Mouse (Mus musculus) lung, adult 2 months (tissue): ENCODE measurements around the gene Casc3. TPM values are rescaled to one million over a fixed set of nuclear protein-coding genes. Genes with fewer than 3 reads are reported as not detected.
A peak's percentile ranks its signal among the peaks of the same experiment; 100 is the strongest.
"Not testable (repeated sequence)": the region's sequence is repeated elsewhere in the genome, so short reads cannot be mapped to it uniquely, and the experiment has no call there.

Source experiments
- DNase-seq: peaks from one replicate; pipeline ENCODE4 v3.0.0; 2022
- H3K4me1 ChIP-seq: fragments of 200-500 bp; 2 replicates; pipeline ENCODE4 v1.6.1; 2011; ENCODE audit warnings: low read length; ENCODE audit not compliant: control insufficient read depth, insufficient read depth
- H3K4me3 ChIP-seq: fragments of 200-500 bp; replicated peaks from 2 replicates; pipeline ENCODE3; 2011; ENCODE audit warnings: low read depth, mild to moderate bottlenecking, control low read depth, low read length; ENCODE audit errors: extremely low read depth
- CTCF ChIP-seq: fragments of 200-500 bp; IDR thresholded peaks from 2 replicates; pipeline ENCODE4 v1.5.1; 2011; ENCODE audit warnings: mild to moderate bottlenecking, low read length, control low read depth; ENCODE audit not compliant: insufficient read depth
- POLR2A ChIP-seq: fragments of 200-500 bp; IDR thresholded peaks from 2 replicates; pipeline ENCODE4 v1.6.1; 2011; ENCODE audit warnings: low read depth, mild to moderate bottlenecking, control low read depth, low read length, borderline replicate concordance; ENCODE audit errors: extremely low read depth
- WGBS: fragments of 180-500 bp; shearing (Covaris S2); methylation state at CpG from one replicate; pipeline ENCODE4 v1.1.7; 2018; 5-methylcytosine and 5-hydroxymethylcytosine counted together
- polyA plus RNA-seq: library from polyadenylated mRNA; depleted of rRNA; stranded (reverse); fragments of >200 nt; gene quantifications from 2 replicates; pipeline ENCODE4 v1.2.3, GENCODE M21; 2012

Gene Casc3
- polyA plus RNA-seq, 1 experiment = 37.9 TPM

- TF ChIP-seq CTCF = no peak
- no peak for TF ChIP-seq POLR2A
- WGBS = 2% methylated on average over 23 of the region's 23 CpGs
- H3K4me3 ChIP-seq = peak overlapping the region; percentile 98
- peaks cover 17% of the 10 kb centered on the region for H3K4me1 ChIP-seq
- DNase-seq = peak; percentile 64
Measured at GRCm38 (mm10) chr11:98796515-98797216, 8.0 kb upstream of the Casc3 start.

- Histone ChIP-seq H3K4me3 (peak overlapping the region; percentile 98), H3K4me1 (peaks cover 17% of the 10 kb centered on the region)
- no peak for TF ChIP-seq POLR2A
- TF ChIP-seq CTCF = no peak
- DNase-seq = peak; percentile 23
- 0% methylated on average over 5 of the region's 5 CpGs for whole genome bisulfite sequencing
Measured at GRCm38 (mm10) chr11:98797306-98797705, 7.4 kb upstream of the Casc3 start.

GRCm38 (mm10) chr11:98797909-98798308, 6.8 kb upstream of the Casc3 start:
- 29% methylated on average over 4 of the region's 4 CpGs for WGBS
- H3K4me1 ChIP-seq = peaks cover 17% of the 10 kb centered on the region
- DNase-seq = no peak
- TF ChIP-seq POLR2A (no peak), CTCF (no peak)
- no peak overlapping the region for H3K4me3 ChIP-seq

GRCm38 (mm10) chr11:98808417-98808816, 3.7 kb downstream of the Casc3 start:
- H3K4me3 ChIP-seq = no peak overlapping the region
- 61% methylated on average over 2 of the region's 2 CpGs for WGBS
- TF ChIP-seq CTCF (no peak), POLR2A (no peak)
- H3K4me1 ChIP-seq = peaks cover 4% of the 10 kb centered on the region; the same call in 1 of the 2 replicates
- no peak for DNase-seq

- DNase-seq = peak; percentile 98
- Histone ChIP-seq H3K4me3 (peak overlapping the region; percentile 73), H3K4me1 (peaks cover 4% of the 10 kb centered on the region; the same call in 1 of the 2 replicates)
- under 1% methylated on average over 84 of the region's 84 CpGs for WGBS
- TF ChIP-seq CTCF (no peak), POLR2A (peak; percentile 78; the same call in 1 of the 2 replicates)
Measured at GRCm38 (mm10) chr11:98809457-98810290, 5.0 kb downstream of the Casc3 start.

GRCm38 (mm10) chr11:98810686-98811085, 6.0 kb downstream of the Casc3 start:
- 43% methylated on average over 7 of the region's 7 CpGs for WGBS
- TF ChIP-seq POLR2A (no peak), CTCF (no peak)
- no peak for DNase-seq
- H3K4me3 ChIP-seq = peak overlapping the region; percentile 69
- H3K4me1 ChIP-seq = peaks cover 4% of the 10 kb centered on the region; the same call in 1 of the 2 replicates

- Histone ChIP-seq H3K4me3 (no peak overlapping the region), H3K4me1 (no peaks in the 10 kb centered on the region)
- TF ChIP-seq CTCF = no peak
- no peak for TF ChIP-seq POLR2A
- no peak for DNase-seq
- WGBS = 92% methylated on average over 1 of the region's 1 CpGs
Measured at GRCm38 (mm10) chr11:98816706-98817239, 12.1 kb downstream of the Casc3 start.

GRCm38 (mm10) chr11:98820968-98821367, 16.3 kb downstream of the Casc3 start:
- DNase-seq = no peak
- Histone ChIP-seq H3K4me1 (no peaks in the 10 kb centered on the region), H3K4me3 (no peak overlapping the region)
- TF ChIP-seq POLR2A = no peak
- no peak for TF ChIP-seq CTCF
- 90% methylated on average over 5 of the region's 5 CpGs for WGBS

GRCm38 (mm10) chr11:98826071-98826470, 21.4 kb downstream of the Casc3 start:
- DNase-seq, H3K4me3 ChIP-seq, H3K4me1 ChIP-seq: not testable (repeated sequence)
- 96% methylated on average over 2 of the region's 2 CpGs for WGBS
